Mouse (Mus musculus): Measurements from ENCODE around the gene Hacd1. TPM values are rescaled to one million over a fixed set of nuclear protein-coding genes. Genes with fewer than 3 reads are reported as not detected.
"Not testable (repeated sequence)": the region's sequence is repeated elsewhere in the genome, so short reads cannot be mapped to it uniquely, and the experiment has no call there.

The Hacd1 gene
- polyA plus RNA-seq (2015; fragmentation: Nextera tagmentation; extraction: Ambion mirVana): 68.3 and 72.2 TPM in 2 replicates

GRCm38 (mm10) chr2:14055566-14056331 lies at the start of gene Hacd1:
Gene Hacd1, minus strand, starts transcription at chr2:14056135.
- TF ChIP-seq EP300 (IDR thresholded peaks at IDR 0.05; ENCODE audit: low read depth) (no peak), CTCF (IDR thresholded peaks at IDR 0.05; ENCODE audit: low read depth) (no peak)
- Histone ChIP-seq H3K27me3 (ENCODE audit: insufficient read depth, low read length) (no peaks in the 10 kb centered on the region), H3K27ac (ENCODE audit: low read depth) (peak within 1 kb of the TSS; percentile 84), H3K4me3 (ENCODE audit: low read depth, low read length) (peak within 1 kb of the TSS; percentile 96), H3K9me3 (ENCODE audit: low read length) (no peaks in the 10 kb centered on the region), H3K9ac (replicated peaks) (peak within 1 kb of the TSS; percentile 76), H3K4me2 (ENCODE audit: low read depth, low read length) (peak within 1 kb of the TSS; percentile 84), H3K4me1 (ENCODE audit: insufficient read depth) (peaks cover 12% of the 10 kb centered on the region), H3K36me3 (replicated peaks; ENCODE audit: insufficient read depth, low read length) (no peaks in the 10 kb centered on the region)
- ATAC-seq: peak; percentile 84
- WGBS (ENCODE audit: insufficient replicate concordance): under 1% methylated on average over 61 of the region's 101 CpGs
- peak; percentile 86 for DNase-seq

GRCm38 (mm10) chr2:14103924-14104323 lies 48.0 kb upstream of the Hacd1 start:
- Histone ChIP-seq H3K27ac (ENCODE audit: low read depth) (no peak overlapping the region), H3K9me3 (ENCODE audit: low read length) (no peaks in the 10 kb centered on the region), H3K4me2 (ENCODE audit: low read depth, low read length) (no peak overlapping the region), H3K4me3 (ENCODE audit: low read depth, low read length) (no peak overlapping the region), H3K4me1 (ENCODE audit: insufficient read depth) (0 out of 2 replicates have a peak, but pooled peaks cover 2% of the 10 kb centered on the region), H3K27me3 (ENCODE audit: insufficient read depth, low read length) (no peaks in the 10 kb centered on the region), H3K36me3 (replicated peaks; ENCODE audit: insufficient read depth, low read length) (peaks cover 17% of the 10 kb centered on the region), H3K9ac (replicated peaks) (no peak overlapping the region)
- DNase-seq: no peak
- WGBS (ENCODE audit: insufficient replicate concordance): 88% methylated on average over 1 of the region's 1 CpGs
- no peak for ATAC-seq
- TF ChIP-seq EP300 (IDR thresholded peaks at IDR 0.05; ENCODE audit: low read depth) (no peak), CTCF (IDR thresholded peaks at IDR 0.05; ENCODE audit: low read depth) (no peak)

GRCm38 (mm10) chr2:14102603-14103002 lies 46.7 kb upstream of the Hacd1 start:
- Histone ChIP-seq H3K27me3 (ENCODE audit: insufficient read depth, low read length) (no peaks in the 10 kb centered on the region), H3K4me3 (ENCODE audit: low read depth, low read length) (no peak overlapping the region), H3K4me1 (ENCODE audit: insufficient read depth) (no peaks in the 10 kb centered on the region), H3K4me2 (ENCODE audit: low read depth, low read length) (no peak overlapping the region), H3K36me3 (replicated peaks; ENCODE audit: insufficient read depth, low read length) (peaks cover 17% of the 10 kb centered on the region), H3K9ac (replicated peaks) (no peak overlapping the region), H3K27ac (ENCODE audit: low read depth) (no peak overlapping the region), H3K9me3 (ENCODE audit: low read length) (no peaks in the 10 kb centered on the region)
- no peak for TF ChIP-seq EP300 (IDR thresholded peaks at IDR 0.05; ENCODE audit: low read depth)
- TF ChIP-seq CTCF (IDR thresholded peaks at IDR 0.05; ENCODE audit: low read depth): no peak
- ATAC-seq: no peak
- 87% methylated on average over 2 of the region's 2 CpGs for WGBS (ENCODE audit: insufficient replicate concordance)
- DNase-seq: no peak

GRCm38 (mm10) chr2:14100533-14100932 lies 44.6 kb upstream of the Hacd1 start:
- DNase-seq: no peak
- no peak overlapping the region for H3K4me2 ChIP-seq (ENCODE audit: low read depth, low read length)
- no peak overlapping the region for H3K27ac ChIP-seq (ENCODE audit: low read depth)
- no peak for ATAC-seq
- H3K4me1 ChIP-seq (ENCODE audit: insufficient read depth): no peaks in the 10 kb centered on the region
- H3K36me3 ChIP-seq (replicated peaks; ENCODE audit: insufficient read depth, low read length): peaks cover 17% of the 10 kb centered on the region
- no peaks in the 10 kb centered on the region for H3K27me3 ChIP-seq (ENCODE audit: insufficient read depth, low read length)
- no peaks in the 10 kb centered on the region; the same call in 1 of the 2 replicates for H3K9me3 ChIP-seq (ENCODE audit: low read length)
- TF ChIP-seq CTCF (IDR thresholded peaks at IDR 0.05; ENCODE audit: low read depth) (no peak), EP300 (IDR thresholded peaks at IDR 0.05; ENCODE audit: low read depth) (no peak)
- H3K4me3 ChIP-seq (ENCODE audit: low read depth, low read length): no peak overlapping the region
- H3K9ac ChIP-seq (replicated peaks): no peak overlapping the region

- peak; percentile 37 for DNase-seq
- WGBS (ENCODE audit: insufficient replicate concordance): 63% methylated on average over 8 of the region's 9 CpGs
- not testable (repeated sequence) for H3K27ac ChIP-seq (ENCODE audit: low read depth); H3K4me3 ChIP-seq (ENCODE audit: low read depth, low read length); H3K9me3 ChIP-seq (ENCODE audit: low read length); H3K27me3 ChIP-seq (ENCODE audit: insufficient read depth, low read length); H3K4me2 ChIP-seq (ENCODE audit: low read depth, low read length); H3K9ac ChIP-seq (replicated peaks); H3K36me3 ChIP-seq (replicated peaks; ENCODE audit: insufficient read depth, low read length); ATAC-seq
- H3K4me1 ChIP-seq (ENCODE audit: insufficient read depth): peaks cover 18% of the 10 kb centered on the region
Observed at GRCm38 (mm10) chr2:14078527-14078926, 22.6 kb upstream of the Hacd1 start.

GRCm38 (mm10) chr2:14074221-14074901 lies 18.4 kb upstream of the Hacd1 start:
- no peaks in the 10 kb centered on the region for H3K9me3 ChIP-seq (ENCODE audit: low read length)
- DNase-seq: no peak
- no peak for ATAC-seq

More at GRCm38 (mm10) chr2:14074221-14074901, 18.4 kb upstream of the Hacd1 start:
- H3K36me3 ChIP-seq (replicated peaks; ENCODE audit: insufficient read depth, low read length): no peaks in the 10 kb centered on the region
- no peak for TF ChIP-seq EP300 (IDR thresholded peaks at IDR 0.05; ENCODE audit: low read depth)
- no peak for TF ChIP-seq CTCF (IDR thresholded peaks at IDR 0.05; ENCODE audit: low read depth)
- H3K4me1 ChIP-seq (ENCODE audit: insufficient read depth): peaks cover 28% of the 10 kb centered on the region
- peak overlapping the region; percentile 98 for H3K9ac ChIP-seq (replicated peaks)
- peak overlapping the region; percentile 95 for H3K4me3 ChIP-seq (ENCODE audit: low read depth, low read length)
- H3K27ac ChIP-seq (ENCODE audit: low read depth): peak overlapping the region; percentile 99
- H3K27me3 ChIP-seq (ENCODE audit: insufficient read depth, low read length): no peaks in the 10 kb centered on the region
- WGBS (ENCODE audit: insufficient replicate concordance): under 1% methylated on average over 31 of the region's 38 CpGs
- peak overlapping the region; percentile 88 for H3K4me2 ChIP-seq (ENCODE audit: low read depth, low read length)

All from liver, postnatal 0 days (tissue).